Mouse (Mus musculus) hindbrain, embryonic 10.5 days (tissue): ENCODE measurements around the gene Ifng. TPM values are rescaled to one million over a fixed set of nuclear protein-coding genes. Genes with fewer than 3 reads are reported as not detected.
"Not testable (repeated sequence)": the region's sequence is repeated elsewhere in the genome, so short reads cannot be mapped to it uniquely, and the experiment has no call there.

ENCODE experiments used
- DNase-seq: peaks from one replicate; pipeline ENCODE4 v3.0.0-alpha.2; 2017; ENCODE audit warnings: low spot score
- H3K27ac ChIP-seq: fragments of 300-500 bp; sonication (generic); 2 replicates; pipeline ENCODE4 v1.5.1; 2016; ENCODE audit warnings: mild to moderate bottlenecking, moderate library complexity
- H3K27me3 ChIP-seq: fragments of 300-500 bp; sonication (generic); 2 replicates; pipeline ENCODE4 v1.6.1; 2016; ENCODE audit warnings: mild to moderate bottlenecking; ENCODE audit not compliant: poor library complexity, insufficient read depth, severe bottlenecking
- H3K36me3 ChIP-seq: fragments of 300-500 bp; sonication (generic); 2 replicates; pipeline ENCODE4 v1.6.1; 2016; ENCODE audit warnings: mild to moderate bottlenecking, moderate library complexity
- H3K4me1 ChIP-seq: fragments of 300-500 bp; sonication (generic); replicated peaks from 2 replicates; pipeline ENCODE4 v1.6.1; 2016; ENCODE audit warnings: mild to moderate bottlenecking
- H3K4me3 ChIP-seq: fragments of 300-500 bp; sonication (generic); 2 replicates; pipeline ENCODE4 v1.5.1; 2016; ENCODE audit warnings: mild to moderate bottlenecking, moderate library complexity
- H3K9me3 ChIP-seq: fragments of 300-500 bp; sonication (generic); 2 replicates; pipeline ENCODE4 v1.6.1; 2016; ENCODE audit warnings: mild to moderate bottlenecking, moderate library complexity
- WGBS: fragments of 180-500 bp; shearing (Covaris S2); methylation state at CpG from one replicate; pipeline ENCODE4 v1.1.7; 2016; 5-methylcytosine and 5-hydroxymethylcytosine counted together
- polyA plus RNA-seq: library from polyadenylated mRNA; unstranded; fragments of >200 nt; fragmentation: Nextera tagmentation; extraction: Ambion mirVana; gene quantifications from 2 replicates; pipeline ENCODE4 v1.2.1, GENCODE M21; 2016

Ifng gene
- polyA plus RNA-seq, 1 experiment from 2014 or later, result not detected

DNA sequence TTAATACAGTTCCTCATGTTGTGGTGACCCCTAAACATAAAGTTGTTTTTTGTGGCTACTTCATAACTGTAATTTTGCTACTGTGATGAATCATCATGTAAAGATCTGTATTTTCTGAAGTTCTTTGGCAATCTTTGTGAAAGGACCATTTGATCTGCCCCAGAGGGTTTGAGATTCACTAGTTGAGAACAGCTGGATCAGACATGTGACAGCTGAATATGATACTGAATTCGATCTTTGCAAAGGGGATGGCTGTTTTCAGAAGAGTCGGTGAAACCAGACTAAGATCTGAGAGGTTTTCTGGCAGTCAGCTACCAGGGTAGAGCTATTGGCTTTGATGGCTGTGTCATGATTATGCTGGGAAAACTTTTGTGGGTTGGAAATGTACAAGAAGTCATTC, 10.9 kb downstream of the Ifng start:
- Histone ChIP-seq H3K4me1 (no peaks in the 10 kb centered on the region), H3K27me3 (no peaks in the 10 kb centered on the region), H3K36me3 (no peaks in the 10 kb centered on the region), H3K9me3 (no peaks in the 10 kb centered on the region), H3K27ac (no peak overlapping the region), H3K4me3 (no peak overlapping the region)
- 84% methylated on average over 2 of the region's 2 CpGs for WGBS
- DNase-seq, result no peak

DNA sequence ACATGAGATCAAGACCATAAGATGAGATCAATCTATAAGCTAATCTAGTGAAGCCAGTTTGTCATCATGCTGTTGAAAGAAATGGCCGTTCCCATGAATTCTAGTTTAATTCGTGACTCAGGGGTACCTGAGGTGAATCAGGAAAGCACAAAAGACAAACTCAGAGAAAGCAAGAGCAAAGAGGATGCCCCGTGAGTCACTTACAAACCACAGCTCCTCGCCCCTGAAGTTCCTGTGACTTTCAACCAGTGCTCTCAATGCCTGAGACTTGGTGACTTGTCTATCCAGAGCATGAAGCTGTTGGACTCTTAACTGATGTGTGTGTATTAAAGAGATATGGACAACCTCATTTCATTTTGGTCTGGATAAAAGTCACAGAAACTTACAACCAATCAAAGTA, 17.9 kb downstream of the Ifng start:
- H3K4me3 ChIP-seq, result no peak overlapping the region
- 88% methylated on average over 4 of the region's 4 CpGs for WGBS
- H3K4me1 ChIP-seq, result peaks cover 11% of the 10 kb centered on the region
- H3K9me3 ChIP-seq, result 0 out of 2 replicates have a peak, but pooled peaks cover 5% of the 10 kb centered on the region
- H3K36me3 ChIP-seq, result no peaks in the 10 kb centered on the region
- H3K27me3 ChIP-seq, result no peaks in the 10 kb centered on the region
- H3K27ac ChIP-seq, result no peak overlapping the region
- no peak for DNase-seq

DNA sequence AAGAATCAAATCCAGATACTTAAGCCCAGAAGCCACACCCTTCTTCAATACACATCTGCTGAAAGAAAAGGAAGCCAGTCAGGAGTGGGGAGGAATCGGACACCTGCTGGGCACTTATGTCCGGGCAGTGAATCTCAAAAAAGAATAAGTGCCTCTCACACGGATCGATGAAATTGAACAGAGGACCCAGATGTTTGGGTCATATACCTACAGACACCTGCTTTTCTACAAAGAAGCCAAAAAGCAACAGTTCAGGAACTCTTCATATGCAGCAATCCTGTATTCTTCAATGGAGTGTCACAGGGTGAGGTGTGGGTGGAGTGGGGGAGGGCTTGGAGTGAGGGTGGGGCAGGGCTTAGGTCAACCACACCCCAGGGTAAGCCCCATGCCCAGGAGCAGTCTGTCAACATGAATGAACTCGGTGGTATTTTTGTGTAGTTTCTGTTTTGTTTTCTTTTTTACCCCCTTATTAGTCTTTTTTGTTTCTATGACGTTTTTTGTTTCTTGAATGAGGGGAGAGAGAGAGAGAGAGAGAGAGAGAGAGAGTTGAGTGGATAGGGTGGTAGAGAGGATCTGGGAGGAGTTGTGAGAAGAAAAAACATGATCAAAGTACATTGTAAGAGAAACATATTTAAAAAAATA, 20.4 kb downstream of the Ifng start:
- Histone ChIP-seq H3K27me3 (no peaks in the 10 kb centered on the region), H3K4me3 (no peak overlapping the region), H3K9me3 (peaks cover 15% of the 10 kb centered on the region; the same call in 1 of the 2 replicates), H3K36me3 (no peaks in the 10 kb centered on the region), H3K27ac (peak overlapping the region; percentile 53; the same call in 1 of the 2 replicates), H3K4me1 (peaks cover 11% of the 10 kb centered on the region)
- no peak for DNase-seq
- WGBS, result 57% methylated on average over 6 of the region's 6 CpGs

GRCm38 (mm10) chr10:118466481-118466880, 25.6 kb downstream of the Ifng start:
- Histone ChIP-seq H3K9me3 (peaks cover 11% of the 10 kb centered on the region; the same call in 1 of the 2 replicates), H3K4me1 (peaks cover 4% of the 10 kb centered on the region), H3K27ac (no peak overlapping the region), H3K36me3 (no peaks in the 10 kb centered on the region), H3K4me3 (no peak overlapping the region), H3K27me3 (no peaks in the 10 kb centered on the region)
- 79% methylated on average over 6 of the region's 6 CpGs for WGBS
- DNase-seq, result no peak

- DNase-seq, result no peak
- no peak overlapping the region for H3K4me3 ChIP-seq
- 78% methylated on average over 3 of the region's 3 CpGs for WGBS
- H3K27ac ChIP-seq, result no peak overlapping the region
- peaks cover 11% of the 10 kb centered on the region; the same call in 1 of the 2 replicates for H3K9me3 ChIP-seq
- no peaks in the 10 kb centered on the region for H3K36me3 ChIP-seq
- no peaks in the 10 kb centered on the region for H3K27me3 ChIP-seq
- H3K4me1 ChIP-seq, result no peaks in the 10 kb centered on the region
Measured at GRCm38 (mm10) chr10:118469047-118469446, 28.2 kb downstream of the Ifng start.

- Histone ChIP-seq H3K9me3 (no peaks in the 10 kb centered on the region), H3K27me3 (no peaks in the 10 kb centered on the region), H3K4me3 (no peak overlapping the region), H3K4me1 (no peaks in the 10 kb centered on the region), H3K27ac (no peak overlapping the region), H3K36me3 (no peaks in the 10 kb centered on the region)
- DNase-seq, result no peak
- WGBS, result 75% methylated on average over 13 of the region's 13 CpGs
Measured at GRCm38 (mm10) chr10:118470296-118470957, 29.6 kb downstream of the Ifng start.

DNA sequence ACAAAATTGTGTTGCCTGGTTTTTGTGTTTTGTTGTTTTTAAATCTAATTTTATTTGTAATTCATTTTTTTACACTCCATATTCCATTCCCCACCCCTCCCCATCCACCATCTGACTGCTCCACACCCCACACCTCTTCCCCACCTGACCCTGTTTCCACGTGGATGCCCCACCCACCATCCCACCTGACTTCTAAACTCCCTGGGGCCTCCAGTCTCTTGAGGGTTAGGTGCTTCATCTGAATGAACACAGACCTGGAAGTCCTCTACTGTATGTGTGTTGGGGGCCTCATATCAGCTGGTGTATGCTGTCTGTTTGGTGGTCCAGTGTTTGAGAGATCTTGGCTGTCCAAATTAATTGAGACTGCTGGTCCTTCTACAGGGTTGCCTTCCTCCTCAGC, 32.0 kb downstream of the Ifng start:
- not testable (repeated sequence) for H3K4me3 ChIP-seq, H3K36me3 ChIP-seq, H3K27ac ChIP-seq, H3K9me3 ChIP-seq, H3K4me1 ChIP-seq, H3K27me3 ChIP-seq, DNase-seq
- WGBS, result 70% methylated on average over 1 of the region's 1 CpGs

DNA sequence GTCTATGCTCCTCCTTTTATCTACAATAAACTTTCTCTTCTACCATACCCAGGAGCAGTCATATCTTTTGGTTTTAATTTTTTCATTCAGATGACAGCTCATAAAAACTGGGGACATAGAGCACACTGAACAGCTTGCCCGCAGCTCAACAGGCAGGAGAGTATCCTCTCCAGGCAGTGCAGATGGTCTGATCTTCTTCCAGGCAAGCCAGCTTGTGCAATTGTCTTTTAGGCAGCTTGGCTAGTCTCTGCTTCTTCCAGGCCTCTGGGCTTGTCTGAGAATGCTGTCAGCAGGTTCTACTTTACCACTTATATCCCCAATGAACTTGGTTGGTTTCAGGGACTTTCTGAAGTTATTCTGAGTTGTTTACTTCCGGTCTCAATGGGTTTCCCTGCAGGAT, 35.9 kb downstream of the Ifng start:
- WGBS, result 88% methylated on average over 2 of the region's 2 CpGs
- no peaks in the 10 kb centered on the region for H3K4me1 ChIP-seq
- H3K27me3 ChIP-seq, result no peaks in the 10 kb centered on the region
- DNase-seq, result no peak
- H3K4me3 ChIP-seq, result no peak overlapping the region
- H3K9me3 ChIP-seq, result no peaks in the 10 kb centered on the region
- no peak overlapping the region for H3K27ac ChIP-seq
- H3K36me3 ChIP-seq, result no peaks in the 10 kb centered on the region

GRCm38 (mm10) chr10:118477297-118477696, 36.5 kb downstream of the Ifng start:
- Histone ChIP-seq H3K36me3 (no peaks in the 10 kb centered on the region), H3K9me3 (no peaks in the 10 kb centered on the region), H3K4me1 (no peaks in the 10 kb centered on the region), H3K27me3 (no peaks in the 10 kb centered on the region), H3K27ac (no peak overlapping the region), H3K4me3 (no peak overlapping the region)
- DNase-seq, result no peak
- 86% methylated on average over 2 of the region's 2 CpGs for WGBS

- Histone ChIP-seq H3K36me3 (no peaks in the 10 kb centered on the region), H3K4me1 (no peaks in the 10 kb centered on the region), H3K9me3 (no peaks in the 10 kb centered on the region), H3K27me3 (no peaks in the 10 kb centered on the region), H3K27ac (no peak overlapping the region), H3K4me3 (no peak overlapping the region)
- WGBS, result 78% methylated on average over 4 of the region's 4 CpGs
- no peak for DNase-seq
Measured at GRCm38 (mm10) chr10:118479244-118479643, 38.4 kb downstream of the Ifng start.

- WGBS, result 95% methylated on average over 5 of the region's 5 CpGs
- no peak overlapping the region for H3K27ac ChIP-seq
- no peaks in the 10 kb centered on the region for H3K27me3 ChIP-seq
- no peak for DNase-seq
- no peaks in the 10 kb centered on the region for H3K9me3 ChIP-seq
- H3K4me3 ChIP-seq, result no peak overlapping the region
- no peaks in the 10 kb centered on the region for H3K4me1 ChIP-seq
- H3K36me3 ChIP-seq, result no peaks in the 10 kb centered on the region
Measured at GRCm38 (mm10) chr10:118480118-118480517, 39.3 kb downstream of the Ifng start.

- 87% methylated on average over 7 of the region's 7 CpGs for WGBS
Measured at GRCm38 (mm10) chr10:118480793-118481192, 39.9 kb downstream of the Ifng start.

GRCm38 (mm10) chr10:118494109-118494508, 53.3 kb downstream of the Ifng start:
- Histone ChIP-seq H3K9me3 (no peaks in the 10 kb centered on the region), H3K27me3 (no peaks in the 10 kb centered on the region), H3K36me3 (no peaks in the 10 kb centered on the region), H3K27ac (no peak overlapping the region), H3K4me1 (no peaks in the 10 kb centered on the region), H3K4me3 (no peak overlapping the region)
- no peak for DNase-seq
- 79% methylated on average over 1 of the region's 1 CpGs for WGBS

More at GRCm38 (mm10) chr10:118480793-118481192, 39.9 kb downstream of the Ifng start:
- DNase-seq, result no peak
- no peaks in the 10 kb centered on the region for H3K4me1 ChIP-seq
- H3K27me3 ChIP-seq, result no peaks in the 10 kb centered on the region
- H3K27ac ChIP-seq, result no peak overlapping the region
- no peaks in the 10 kb centered on the region for H3K36me3 ChIP-seq
- H3K9me3 ChIP-seq, result no peaks in the 10 kb centered on the region
- H3K4me3 ChIP-seq, result no peak overlapping the region
